Mouse (Mus musculus) cerebellum, postnatal 25 days (tissue): ENCODE measurements around the gene Tulp4.
"Not testable (repeated sequence)": the region's sequence is repeated elsewhere in the genome, so short reads cannot be mapped to it uniquely, and the experiment has no call there.

Source experiments
- DNase-seq, 2 experiments: peaks; one replicate each; pipeline ENCODE4 v3.0.0; 2021; ENCODE audit warnings: mixed read lengths in 2 of 2

Tulp4 gene

DNA sequence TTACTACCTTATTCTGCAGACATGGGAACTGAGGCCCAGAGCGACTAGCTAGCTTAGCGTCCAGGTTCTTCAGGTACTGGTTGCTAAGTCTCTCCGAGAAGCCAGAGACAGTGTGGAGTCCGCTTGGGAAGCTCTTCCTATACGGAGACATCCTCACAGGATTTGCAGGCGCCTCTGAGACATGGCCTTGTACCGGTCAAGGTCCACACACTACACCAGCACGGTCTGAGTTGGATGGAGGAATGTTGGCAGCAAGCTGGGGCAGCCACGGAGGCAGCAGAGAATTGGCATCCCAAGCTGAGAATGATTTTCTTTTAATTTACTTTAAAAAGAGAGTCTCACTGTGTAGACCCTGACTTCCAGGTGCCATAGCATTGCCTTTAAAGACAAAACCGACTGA lies 176.9 kb downstream of the Tulp4 start:
- DNase-seq, result not testable (repeated sequence)

DNA sequence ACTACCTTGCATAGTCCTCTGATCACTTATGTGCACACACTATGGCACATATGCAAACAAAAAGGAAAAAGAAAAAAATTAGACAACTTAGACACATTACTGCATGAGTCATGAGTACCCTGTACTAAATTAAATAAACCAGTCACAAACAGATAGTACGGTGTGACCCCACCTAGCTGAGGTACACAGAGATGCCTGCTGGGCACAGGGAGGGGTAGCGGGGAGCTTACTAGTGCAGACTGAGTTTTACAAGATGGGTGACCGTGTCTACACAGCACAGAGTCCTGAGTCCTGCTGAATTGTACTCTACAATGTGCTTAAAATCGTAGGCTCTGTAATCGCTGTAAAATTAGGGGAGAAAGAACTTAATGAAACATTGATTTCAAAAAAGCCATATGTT lies 179.9 kb downstream of the Tulp4 start:
- DNase-seq, result not testable (repeated sequence)

- DNase-seq, result not testable (repeated sequence)
These were observed 182.8 kb downstream of the Tulp4 start for GRCm38 (mm10) chr17:6289045-6289444.

- DNase-seq, result not testable (repeated sequence)
These were observed 187.6 kb downstream of the Tulp4 start for GRCm38 (mm10) chr17:6293882-6294281.

- peak; percentile 50 to 72 for DNase-seq
These were observed 191.0 kb downstream of the Tulp4 start for GRCm38 (mm10) chr17:6297060-6297795.

DNA sequence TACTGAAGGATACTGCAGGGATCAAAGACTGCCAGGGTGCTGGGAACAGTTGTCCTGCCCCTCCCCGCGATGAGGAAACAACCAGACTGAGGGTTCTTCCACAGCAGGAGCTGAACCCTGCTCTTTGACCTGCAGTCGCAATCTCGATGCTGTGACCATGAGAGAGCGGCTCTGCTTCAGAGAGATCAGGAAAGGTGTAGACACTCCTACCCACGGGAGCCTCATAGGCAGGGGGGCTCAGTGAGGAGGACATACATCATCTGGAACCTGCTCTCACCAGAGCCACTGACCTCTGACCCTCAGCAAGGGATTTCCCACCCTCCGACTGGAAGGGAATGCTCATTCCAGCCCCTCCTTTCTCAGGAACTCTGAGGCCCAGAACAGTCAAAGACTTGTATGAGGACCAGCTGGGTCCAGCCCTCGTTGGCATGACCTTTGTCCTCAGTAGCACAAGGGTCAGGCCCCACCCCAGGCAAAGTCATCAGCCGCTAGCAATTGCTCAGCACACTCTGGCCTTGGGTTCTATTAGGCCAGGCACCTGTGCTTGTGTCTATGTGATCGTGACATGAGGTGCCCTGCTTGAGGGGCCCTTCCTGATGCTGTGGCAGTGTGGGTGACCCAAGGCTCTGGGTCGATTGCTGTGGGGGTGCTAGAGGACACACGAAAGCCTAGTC lies 194.1 kb downstream of the Tulp4 start:
- DNase-seq, result peak in 1 of 2 experiments; percentile 8
